Mouse (Mus musculus): ENCODE measurements around the gene Pear1.

GRCm38 (mm10) chr3:87849117-87849516 lies 25.0 kb upstream of the Pear1 start:
- TF ChIP-seq CTCF (conservative IDR thresholded peaks at IDR 0.05; ENCODE audit: low read length) (no peak), POU5F1 (IDR thresholded peaks at IDR 0.05; ENCODE audit: borderline replicate concordance, low read length) (no peak)
